Mouse (Mus musculus): ENCODE measurements around the gene Tango6. TPM values are rescaled to one million over a fixed set of nuclear protein-coding genes. Genes with fewer than 3 reads are reported as not detected.
"Not testable (repeated sequence)": the region's sequence is repeated elsewhere in the genome, so short reads cannot be mapped to it uniquely, and the experiment has no call there.

Gene Tango6
- polyA plus RNA-seq, 1 experiment from 2014 or later = 10.5 TPM

DNA sequence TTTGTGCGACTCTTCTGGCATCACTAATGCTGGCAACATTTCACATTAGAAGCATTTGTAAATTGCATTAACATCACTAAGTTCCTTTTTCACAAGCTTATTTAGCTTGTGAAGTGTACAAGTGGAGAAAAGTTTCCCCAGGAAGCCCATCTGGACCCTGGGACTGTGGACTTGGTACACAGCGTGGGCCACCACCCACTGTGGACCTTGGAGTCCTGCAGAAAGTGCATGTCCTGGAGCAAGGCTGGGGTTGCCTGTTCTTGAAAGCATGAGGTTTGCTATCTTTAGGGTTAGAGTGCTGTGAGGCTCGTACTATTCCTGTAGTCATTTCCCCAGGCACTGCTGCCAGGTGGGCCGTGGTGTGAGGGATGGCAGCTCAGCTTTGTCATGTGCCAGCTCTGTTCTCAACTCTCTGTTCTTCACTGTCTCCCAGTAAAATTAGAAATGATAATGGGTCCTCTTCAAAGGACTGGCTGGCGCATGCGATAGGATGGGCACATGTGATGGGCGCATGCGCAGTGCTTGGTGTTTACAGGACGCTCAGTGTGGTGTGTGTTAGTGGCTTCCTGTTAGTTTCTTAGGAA is 87.8 kb downstream of the Tango6 start:
- 0 out of 2 replicates have a peak, but pooled peaks cover 3% of the 10 kb centered on the region for H3K4me1 ChIP-seq
- H3K9me3 ChIP-seq = no peaks in the 10 kb centered on the region
- no peak overlapping the region for H3K4me3 ChIP-seq
- 89% methylated on average over 9 of the region's 9 CpGs for WGBS
- no peaks in the 10 kb centered on the region for H3K27me3 ChIP-seq (ENCODE audit: insufficient read depth, poor library complexity, severe bottlenecking)
- H3K36me3 ChIP-seq = peaks cover 2% of the 10 kb centered on the region; the same call in 1 of the 2 replicates
- no peak overlapping the region for H3K27ac ChIP-seq
- no peak for DNase-seq (ENCODE audit: low spot score)

DNA sequence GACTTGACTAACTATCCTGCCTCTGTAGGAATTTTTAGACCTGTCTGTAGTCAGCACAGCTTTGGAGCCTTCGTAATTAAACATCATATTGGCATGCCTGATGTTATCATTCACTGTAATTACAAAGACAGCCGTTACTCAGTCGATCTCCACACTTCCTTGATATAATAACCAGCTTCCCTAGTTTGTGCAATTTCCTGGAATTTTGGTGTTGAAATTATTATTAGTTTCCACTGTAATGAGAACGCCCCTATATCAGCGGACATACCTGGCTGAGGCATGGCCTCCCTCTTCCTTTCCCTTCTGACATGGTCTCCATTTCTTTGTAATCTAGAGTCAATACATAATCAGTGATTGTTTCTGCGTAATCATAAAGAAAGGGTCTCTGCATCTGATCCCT is 89.2 kb downstream of the Tango6 start:
- Histone ChIP-seq H3K9me3 (no peaks in the 10 kb centered on the region), H3K27me3 (ENCODE audit: insufficient read depth, poor library complexity, severe bottlenecking) (no peaks in the 10 kb centered on the region), H3K4me3 (no peak overlapping the region), H3K27ac (no peak overlapping the region), H3K4me1 (0 out of 2 replicates have a peak, but pooled peaks cover 3% of the 10 kb centered on the region), H3K36me3 (peaks cover 2% of the 10 kb centered on the region; the same call in 1 of the 2 replicates)
- WGBS = 84% methylated on average over 6 of the region's 6 CpGs
- no peak for DNase-seq (ENCODE audit: low spot score)

DNA sequence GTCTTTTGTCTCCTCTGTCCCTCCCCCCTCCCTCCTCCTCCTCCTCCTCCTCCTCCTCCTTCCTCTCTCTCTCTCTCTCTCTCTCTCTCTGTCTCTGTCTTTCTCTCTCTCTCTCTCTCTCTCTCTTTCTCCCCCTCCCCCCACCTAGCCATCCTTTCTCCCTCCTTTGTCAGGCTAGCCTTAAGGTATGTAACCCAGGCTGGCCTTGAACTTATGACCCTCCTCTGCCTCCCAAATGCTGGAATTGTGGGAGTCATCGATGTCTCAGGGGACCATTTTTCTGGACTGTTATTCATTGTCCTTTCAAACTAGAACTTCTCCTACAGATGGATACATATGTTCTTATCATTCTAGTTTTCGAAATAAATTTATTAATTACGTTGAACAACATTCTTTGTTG is 89.6 kb downstream of the Tango6 start:
- no peak for DNase-seq (ENCODE audit: low spot score)
- 92% methylated on average over 3 of the region's 3 CpGs for WGBS
- no peaks in the 10 kb centered on the region for H3K9me3 ChIP-seq
- peaks cover 2% of the 10 kb centered on the region; the same call in 1 of the 2 replicates for H3K36me3 ChIP-seq
- H3K4me3 ChIP-seq = no peak overlapping the region
- 0 out of 2 replicates have a peak, but pooled peaks cover 3% of the 10 kb centered on the region for H3K4me1 ChIP-seq
- H3K27me3 ChIP-seq (ENCODE audit: insufficient read depth, poor library complexity, severe bottlenecking) = no peaks in the 10 kb centered on the region
- H3K27ac ChIP-seq = no peak overlapping the region

DNA sequence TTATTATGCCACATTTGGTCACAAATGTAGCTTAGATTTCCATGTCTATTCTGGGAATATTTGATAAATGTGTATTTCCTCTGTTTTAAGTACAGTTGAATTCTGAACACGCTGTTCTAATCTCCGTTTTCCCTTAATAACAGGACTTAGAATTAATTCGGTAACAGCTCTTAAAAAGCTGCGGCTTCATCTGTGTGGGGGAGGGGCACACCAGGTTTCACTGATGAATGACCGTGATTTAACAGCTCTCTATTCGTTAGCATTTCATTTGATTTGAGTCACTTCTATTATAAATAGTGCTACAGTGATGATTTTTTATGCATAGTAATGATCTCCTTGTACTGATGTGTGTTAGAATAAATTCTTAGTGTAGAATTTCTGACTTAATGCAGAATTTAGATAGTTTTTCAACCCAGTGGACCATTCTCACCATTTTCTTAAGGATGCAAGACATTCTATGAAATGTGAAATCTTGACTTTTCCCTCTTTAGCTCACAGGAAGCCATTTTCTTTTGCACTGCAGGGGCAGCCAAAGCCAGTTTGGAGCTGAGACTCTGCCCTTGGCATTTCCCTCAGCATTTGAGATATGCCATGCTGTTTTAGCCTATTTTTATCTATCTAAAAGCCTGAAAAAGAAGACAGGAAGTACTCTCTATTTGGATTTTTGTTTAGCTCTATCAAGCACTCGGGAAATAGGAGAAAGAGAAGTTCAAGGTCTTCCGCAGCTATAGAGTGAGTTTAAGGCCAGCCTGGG is 91.9 kb downstream of the Tango6 start:
- Histone ChIP-seq H3K27ac (no peak overlapping the region), H3K4me1 (0 out of 2 replicates have a peak, but pooled peaks cover 3% of the 10 kb centered on the region), H3K27me3 (ENCODE audit: insufficient read depth, poor library complexity, severe bottlenecking) (no peaks in the 10 kb centered on the region), H3K4me3 (no peak overlapping the region), H3K36me3 (no peaks in the 10 kb centered on the region), H3K9me3 (no peaks in the 10 kb centered on the region)
- WGBS = 86% methylated on average over 8 of the region's 8 CpGs
- DNase-seq (ENCODE audit: low spot score) = no peak

DNA sequence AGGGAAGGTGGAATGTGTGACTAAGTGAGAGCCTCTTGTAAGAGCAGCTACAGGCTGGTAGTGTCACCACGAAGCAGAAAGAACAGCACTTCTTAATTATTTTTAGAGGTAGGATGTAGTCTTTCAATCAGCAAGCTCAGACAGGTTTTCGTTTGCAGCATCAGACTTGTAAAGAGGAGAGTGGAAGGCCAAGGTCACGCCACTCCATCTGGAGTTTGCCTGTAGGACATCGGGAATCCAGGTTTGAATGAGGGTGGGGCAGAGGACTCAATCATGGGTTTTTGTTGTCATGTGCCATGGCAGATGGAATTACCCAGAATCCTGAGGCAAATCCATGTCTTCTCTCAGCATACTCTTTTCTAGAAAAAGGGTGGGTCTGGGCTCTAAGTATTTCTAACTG is 106.8 kb downstream of the Tango6 start:
- no peak overlapping the region for H3K27ac ChIP-seq
- 54% methylated on average over 4 of the region's 4 CpGs for WGBS
- no peak for DNase-seq (ENCODE audit: low spot score)

DNA sequence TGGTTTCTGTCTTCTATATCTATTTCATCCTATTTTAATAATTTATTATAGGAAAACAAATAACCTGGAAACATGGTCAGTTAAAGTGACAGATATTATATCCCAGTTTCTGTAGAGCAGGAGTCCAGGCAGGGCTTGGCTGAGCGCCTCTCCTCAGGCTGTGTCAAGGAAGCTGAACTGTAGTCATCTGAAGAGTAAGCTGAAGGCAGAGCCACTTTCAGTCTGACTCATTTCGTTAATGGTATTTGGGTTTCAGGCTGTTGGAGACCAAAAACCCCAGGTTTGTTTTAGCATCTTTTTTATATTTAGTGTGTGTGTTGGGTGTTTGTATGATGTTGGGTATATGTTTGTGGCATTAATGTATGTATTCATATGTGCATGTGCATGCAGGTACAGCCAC is 112.0 kb downstream of the Tango6 start:
- Histone ChIP-seq H3K4me3 (no peak overlapping the region), H3K27me3 (ENCODE audit: insufficient read depth, poor library complexity, severe bottlenecking) (no peaks in the 10 kb centered on the region), H3K9me3 (no peaks in the 10 kb centered on the region), H3K4me1 (no peaks in the 10 kb centered on the region; the same call in 1 of the 2 replicates), H3K36me3 (0 out of 2 replicates have a peak, but pooled peaks cover 2% of the 10 kb centered on the region), H3K27ac (no peak overlapping the region)
- 84% methylated on average over 2 of the region's 2 CpGs for WGBS
- DNase-seq (ENCODE audit: low spot score) = no peak

More for the DNA sequence above, 106.8 kb downstream of the Tango6 start:
- no peaks in the 10 kb centered on the region for H3K27me3 ChIP-seq (ENCODE audit: insufficient read depth, poor library complexity, severe bottlenecking)
- peaks cover 9% of the 10 kb centered on the region; the same call in 1 of the 2 replicates for H3K4me1 ChIP-seq
- no peaks in the 10 kb centered on the region for H3K9me3 ChIP-seq
- 0 out of 2 replicates have a peak, but pooled peaks cover 2% of the 10 kb centered on the region for H3K36me3 ChIP-seq
- no peak overlapping the region for H3K4me3 ChIP-seq

DNA sequence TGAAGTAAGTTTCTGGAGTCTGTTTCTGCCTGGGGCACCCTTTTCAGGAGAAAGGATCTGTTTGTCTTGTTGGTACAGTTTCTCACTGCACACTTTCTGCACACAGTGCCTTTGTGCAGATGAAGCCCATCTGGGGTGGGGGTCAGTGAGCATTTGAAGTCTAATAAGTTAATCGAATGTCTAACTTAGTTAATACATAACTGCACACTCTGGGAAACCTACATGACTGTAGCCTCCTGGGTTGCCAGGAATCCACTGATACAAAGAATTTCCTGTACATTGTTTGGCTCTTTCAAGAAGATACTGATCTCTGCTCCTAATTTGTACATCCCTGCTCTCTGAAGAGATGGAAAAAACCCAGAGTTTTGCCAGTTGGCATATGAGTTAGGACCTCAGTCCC is 117.0 kb downstream of the Tango6 start:
- no peak for DNase-seq (ENCODE audit: low spot score)
- no peaks in the 10 kb centered on the region for H3K4me1 ChIP-seq
- no peaks in the 10 kb centered on the region for H3K9me3 ChIP-seq
- H3K36me3 ChIP-seq = no peaks in the 10 kb centered on the region
- H3K27ac ChIP-seq = no peak overlapping the region
- 75% methylated on average over 1 of the region's 1 CpGs for WGBS
- H3K27me3 ChIP-seq (ENCODE audit: insufficient read depth, poor library complexity, severe bottlenecking) = no peaks in the 10 kb centered on the region
- H3K4me3 ChIP-seq = no peak overlapping the region

DNA sequence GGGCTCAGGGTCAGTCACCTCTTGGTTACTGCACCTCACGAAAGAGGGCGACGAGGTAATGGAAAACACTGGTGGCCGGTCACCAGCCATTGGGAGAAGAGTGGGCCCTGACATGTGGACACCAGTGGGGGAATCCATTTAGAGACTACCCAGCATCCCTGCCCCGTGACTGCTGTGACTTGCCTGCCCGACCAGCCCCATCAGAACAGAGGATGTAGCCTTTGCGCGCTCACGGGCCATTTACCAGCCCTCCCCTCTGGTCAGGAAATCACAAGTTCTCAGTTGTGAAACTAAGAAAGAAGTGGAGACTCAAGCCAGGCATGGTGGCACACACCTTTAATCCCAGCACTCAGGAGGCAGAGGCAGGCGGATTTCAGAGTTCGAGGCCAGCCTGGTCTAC is 118.4 kb downstream of the Tango6 start:
- 88% methylated on average over 11 of the region's 11 CpGs for WGBS
- Histone ChIP-seq H3K4me3 (no peak overlapping the region), H3K27ac (no peak overlapping the region), H3K9me3 (no peaks in the 10 kb centered on the region), H3K36me3 (peaks cover 7% of the 10 kb centered on the region; the same call in 1 of the 2 replicates), H3K27me3 (ENCODE audit: insufficient read depth, poor library complexity, severe bottlenecking) (no peaks in the 10 kb centered on the region), H3K4me1 (no peaks in the 10 kb centered on the region)
- DNase-seq (ENCODE audit: low spot score) = no peak

DNA sequence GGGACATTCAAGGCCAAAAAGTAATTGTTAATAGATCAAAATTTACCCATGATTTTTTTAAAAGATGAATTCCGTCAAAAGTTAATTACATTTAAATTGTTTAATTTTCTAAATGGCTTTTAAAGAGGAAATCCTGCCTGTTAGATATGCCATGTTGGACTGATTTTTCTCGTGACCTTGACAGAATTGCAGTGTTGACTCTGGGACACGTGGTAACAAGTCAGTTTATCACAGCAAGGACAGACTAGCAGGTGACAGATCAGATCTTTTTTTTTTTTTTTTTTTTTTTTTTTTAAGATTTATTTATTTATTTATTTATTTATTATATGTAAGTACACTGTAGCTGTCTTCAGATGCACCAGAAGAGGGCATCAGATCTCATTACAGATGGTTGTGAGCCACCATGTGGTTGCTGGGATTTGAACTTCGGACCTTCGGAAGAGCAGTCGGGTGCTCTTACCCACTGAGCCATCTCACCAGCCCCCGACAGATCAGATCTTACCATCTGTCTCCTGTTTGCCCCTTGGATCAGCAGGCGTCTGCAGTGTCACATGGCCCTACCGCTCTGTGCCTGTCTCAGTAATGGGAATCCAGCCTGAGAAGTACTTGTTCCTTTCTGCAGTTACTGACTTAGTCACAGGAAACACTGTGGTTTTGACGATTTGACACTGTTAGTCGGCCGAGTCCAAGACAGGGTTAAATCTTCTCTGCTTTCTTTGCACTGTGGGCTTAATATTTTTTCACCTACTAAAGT is 119.7 kb downstream of the Tango6 start:
- H3K36me3 ChIP-seq; H3K4me3 ChIP-seq; H3K9me3 ChIP-seq; H3K27ac ChIP-seq; DNase-seq (ENCODE audit: low spot score); H3K27me3 ChIP-seq (ENCODE audit: insufficient read depth, poor library complexity, severe bottlenecking); H3K4me1 ChIP-seq: not testable (repeated sequence)
- 82% methylated on average over 12 of the region's 12 CpGs for WGBS

DNA sequence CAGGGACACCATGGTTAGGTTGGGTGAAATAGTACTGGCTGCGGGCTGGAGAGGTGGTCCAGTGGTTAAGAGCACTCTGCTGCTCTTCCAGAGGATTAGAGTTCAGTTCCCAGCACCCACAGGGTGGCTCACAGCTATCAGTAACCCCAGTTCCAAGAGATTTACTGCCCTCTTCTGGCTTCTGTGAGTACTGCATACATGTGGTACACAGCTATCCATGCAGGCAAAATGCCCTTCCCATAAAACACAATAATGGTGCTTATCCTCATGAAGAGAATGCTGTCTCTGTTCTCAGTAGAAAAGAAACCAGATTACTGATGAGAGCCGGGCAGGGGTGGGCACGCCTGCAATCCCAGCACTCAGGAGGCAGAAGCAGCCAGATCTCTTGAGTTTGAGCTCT is 123.0 kb downstream of the Tango6 start:
- DNase-seq (ENCODE audit: low spot score) = no peak
- 96% methylated on average over 3 of the region's 3 CpGs for WGBS
- H3K9me3 ChIP-seq = no peaks in the 10 kb centered on the region
- H3K4me1 ChIP-seq = peaks cover 12% of the 10 kb centered on the region
- H3K27me3 ChIP-seq (ENCODE audit: insufficient read depth, poor library complexity, severe bottlenecking) = no peaks in the 10 kb centered on the region
- H3K27ac ChIP-seq = no peak overlapping the region
- no peak overlapping the region for H3K4me3 ChIP-seq
- peaks cover 12% of the 10 kb centered on the region; the same call in 1 of the 2 replicates for H3K36me3 ChIP-seq

DNA sequence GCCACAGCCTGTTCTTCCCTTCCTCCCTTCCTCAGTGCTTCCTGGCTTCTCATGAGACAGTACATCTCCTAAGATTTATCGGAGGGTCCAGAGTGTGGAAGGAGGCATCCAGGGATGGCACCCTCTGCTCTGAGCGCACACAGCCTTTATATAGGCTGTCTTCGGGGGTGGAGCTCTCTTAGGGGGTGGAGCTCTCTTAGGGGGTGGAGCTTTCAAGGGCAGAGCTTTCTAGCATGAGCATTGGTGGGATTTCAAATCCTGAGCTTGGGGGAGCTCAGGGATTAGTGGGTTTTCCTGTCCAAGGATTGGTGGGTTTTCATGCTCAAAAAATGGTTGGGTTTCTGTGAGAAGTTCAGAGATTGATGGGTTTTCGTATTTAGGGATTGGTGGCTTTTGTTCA is 124.6 kb downstream of the Tango6 start:
- Histone ChIP-seq H3K9me3 (no peaks in the 10 kb centered on the region), H3K27me3 (ENCODE audit: insufficient read depth, poor library complexity, severe bottlenecking) (no peaks in the 10 kb centered on the region), H3K4me1 (peaks cover 12% of the 10 kb centered on the region), H3K4me3 (no peak overlapping the region), H3K27ac (no peak overlapping the region), H3K36me3 (peaks cover 15% of the 10 kb centered on the region; the same call in 1 of the 2 replicates)
- DNase-seq (ENCODE audit: low spot score) = no peak
- 92% methylated on average over 4 of the region's 4 CpGs for WGBS

DNA sequence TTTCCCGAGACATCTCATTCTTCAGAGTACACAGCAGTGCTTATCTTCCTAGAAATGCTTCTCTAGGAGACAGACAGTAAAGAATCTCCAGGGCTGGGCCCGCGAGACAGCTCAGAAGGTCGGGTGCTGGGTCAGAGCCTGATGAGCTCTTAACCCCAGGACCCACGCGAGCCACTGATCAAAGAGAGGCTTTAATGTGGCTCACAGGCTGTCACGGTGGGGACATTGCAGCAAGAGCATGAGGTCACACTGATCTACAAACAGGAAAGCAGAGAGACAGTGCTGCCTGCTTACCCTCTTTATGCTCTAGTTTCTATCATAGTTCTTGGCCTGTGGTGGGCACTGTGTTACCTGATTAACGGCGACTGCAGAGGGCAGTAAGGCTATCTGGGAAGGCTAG is 126.9 kb downstream of the Tango6 start:
- Histone ChIP-seq H3K4me1 (peaks cover 12% of the 10 kb centered on the region), H3K27ac (no peak overlapping the region), H3K36me3 (peaks cover 15% of the 10 kb centered on the region; the same call in 1 of the 2 replicates), H3K4me3 (no peak overlapping the region), H3K9me3 (no peaks in the 10 kb centered on the region), H3K27me3 (ENCODE audit: insufficient read depth, poor library complexity, severe bottlenecking) (no peaks in the 10 kb centered on the region)
- DNase-seq (ENCODE audit: low spot score) = no peak
- 41% methylated on average over 9 of the region's 9 CpGs for WGBS

DNA sequence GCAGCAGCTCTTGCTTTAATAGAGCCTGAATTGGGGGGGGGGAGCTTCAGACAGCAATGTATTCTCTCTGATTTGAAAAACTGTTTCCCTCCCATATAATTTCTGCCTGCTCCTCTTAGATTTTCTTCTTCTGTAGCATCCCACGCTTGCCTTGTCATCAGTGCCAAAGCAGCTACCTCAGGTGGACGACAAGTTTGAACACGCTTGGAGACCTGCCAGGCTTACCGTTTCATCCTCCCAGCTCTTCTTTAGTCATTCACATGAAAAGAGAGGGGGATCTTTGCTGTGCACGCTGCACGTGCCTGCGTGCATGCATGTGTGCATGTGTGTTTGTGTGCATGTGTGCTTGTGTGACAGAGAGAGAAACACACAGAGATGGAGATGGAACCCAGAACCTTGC is 127.5 kb downstream of the Tango6 start:
- H3K27ac ChIP-seq = no peak overlapping the region
- H3K36me3 ChIP-seq = peaks cover 14% of the 10 kb centered on the region; the same call in 1 of the 2 replicates
- WGBS = 90% methylated on average over 7 of the region's 7 CpGs
- DNase-seq (ENCODE audit: low spot score) = no peak
- peaks cover 12% of the 10 kb centered on the region for H3K4me1 ChIP-seq
- no peak overlapping the region for H3K4me3 ChIP-seq
- no peaks in the 10 kb centered on the region for H3K9me3 ChIP-seq
- no peaks in the 10 kb centered on the region for H3K27me3 ChIP-seq (ENCODE audit: insufficient read depth, poor library complexity, severe bottlenecking)
